Mouse (Mus musculus) cerebellum, adult 2 months (tissue): ENCODE measurements around the gene Ltbr. TPM values are rescaled to one million over a fixed set of nuclear protein-coding genes. Genes with fewer than 3 reads are reported as not detected.

Experiments
- DNase-seq, 2 experiments: peaks; one replicate each; pipeline ENCODE4 v3.0.0; 2021
- H3K27ac ChIP-seq: fragments of 200-500 bp; 2 replicates; pipeline ENCODE4 v1.5.1; 2012; ENCODE audit warnings: low read length, control low read depth, inconsistent platforms; ENCODE audit not compliant: insufficient read depth
- H3K27me3 ChIP-seq: fragments of 200-500 bp; 2 replicates; pipeline ENCODE4 v1.6.1; 2012; ENCODE audit warnings: inconsistent platforms, mild to moderate bottlenecking, low read length, moderate library complexity; ENCODE audit not compliant: control insufficient read depth, insufficient read depth
- H3K4me1 ChIP-seq: fragments of 200-500 bp; 2 replicates; pipeline ENCODE4 v1.6.1; 2011; ENCODE audit warnings: low read length; ENCODE audit not compliant: control insufficient read depth, insufficient read depth
- H3K4me3 ChIP-seq: fragments of 200-500 bp; replicated peaks from 2 replicates; pipeline ENCODE3; 2011; ENCODE audit warnings: mild to moderate bottlenecking, low read depth, low read length, control low read depth; ENCODE audit not compliant: insufficient read depth
- CTCF ChIP-seq: fragments of 200-500 bp; IDR thresholded peaks from 2 replicates; pipeline ENCODE4 v1.5.1; 2011; ENCODE audit warnings: low read depth, mild to moderate bottlenecking, control low read depth, low read length, moderate library complexity, borderline replicate concordance; ENCODE audit not compliant: insufficient read depth
- POLR2A ChIP-seq: fragments of 200-500 bp; IDR thresholded peaks from 2 replicates; pipeline ENCODE4 v1.6.1; 2011; ENCODE audit warnings: low read length, control low read depth, borderline replicate concordance; ENCODE audit not compliant: insufficient read depth
- WGBS: fragments of 180-500 bp; shearing (Covaris S2); methylation state at CpG from one replicate; pipeline ENCODE4 v1.1.7; 2018; 5-methylcytosine and 5-hydroxymethylcytosine counted together
- polyA plus RNA-seq: library from polyadenylated mRNA; depleted of rRNA; stranded (reverse); fragments of >200 nt; gene quantifications from 2 replicates; pipeline ENCODE4 v1.2.3, GENCODE M21; 2012

The Ltbr gene
- polyA plus RNA-seq, 1 experiment, result 12.5 TPM

- Histone ChIP-seq H3K4me3 (no peak overlapping the region), H3K4me1 (peaks cover 6% of the 10 kb centered on the region; the same call in 1 of the 2 replicates), H3K27me3 (no peaks in the 10 kb centered on the region; the same call in 1 of the 2 replicates), H3K27ac (no peak overlapping the region)
- no peak for DNase-seq
- WGBS, result 67% methylated on average over 6 of the region's 6 CpGs
- no peak for TF ChIP-seq POLR2A
Observed at GRCm38 (mm10) chr6:125325337-125325736, 11.7 kb upstream of the Ltbr start.

GRCm38 (mm10) chr6:125323547-125323946, 9.9 kb upstream of the Ltbr start:
- H3K4me3 ChIP-seq, result no peak overlapping the region
- TF ChIP-seq POLR2A, result no peak
- TF ChIP-seq CTCF, result no peak
- H3K27me3 ChIP-seq, result no peaks in the 10 kb centered on the region; the same call in 1 of the 2 replicates
- H3K4me1 ChIP-seq, result peaks cover 6% of the 10 kb centered on the region; the same call in 1 of the 2 replicates
- WGBS, result 73% methylated on average over 6 of the region's 6 CpGs
- DNase-seq, result no peak
- no peak overlapping the region for H3K27ac ChIP-seq

- H3K4me3 ChIP-seq, result no peak overlapping the region
- 73% methylated on average over 13 of the region's 13 CpGs for WGBS
- DNase-seq, result no peak
- no peak overlapping the region for H3K27ac ChIP-seq
- H3K4me1 ChIP-seq, result peaks cover 6% of the 10 kb centered on the region; the same call in 1 of the 2 replicates
- TF ChIP-seq CTCF (no peak), POLR2A (no peak)
- H3K27me3 ChIP-seq, result no peaks in the 10 kb centered on the region; the same call in 1 of the 2 replicates
Observed at GRCm38 (mm10) chr6:125322794-125323193, 9.1 kb upstream of the Ltbr start.

- no peak overlapping the region for H3K27ac ChIP-seq
- no peaks in the 10 kb centered on the region; the same call in 1 of the 2 replicates for H3K27me3 ChIP-seq
- H3K4me1 ChIP-seq, result peaks cover 6% of the 10 kb centered on the region; the same call in 1 of the 2 replicates
- no peak for DNase-seq
- WGBS, result 15% methylated on average over 26 of the region's 26 CpGs
- TF ChIP-seq CTCF, result no peak
- TF ChIP-seq POLR2A, result no peak
- no peak overlapping the region for H3K4me3 ChIP-seq
Observed at GRCm38 (mm10) chr6:125321114-125321855, 7.6 kb upstream of the Ltbr start.

GRCm38 (mm10) chr6:125320323-125320722, 6.6 kb upstream of the Ltbr start, which contains the start of gene Scnn1a:
Gene Scnn1a, plus strand, starts transcription at chr6:125320659.
- no peak within 1 kb of the TSS for H3K4me3 ChIP-seq
- 100% methylated on average over 1 of the region's 1 CpGs for WGBS
- H3K27me3 ChIP-seq, result no peaks in the 10 kb centered on the region; the same call in 1 of the 2 replicates
- no peak within 1 kb of the TSS for H3K27ac ChIP-seq
- TF ChIP-seq POLR2A, result no peak
- no peak for TF ChIP-seq CTCF
- peaks cover 6% of the 10 kb centered on the region; the same call in 1 of the 2 replicates for H3K4me1 ChIP-seq
- DNase-seq, result no peak

DNA sequence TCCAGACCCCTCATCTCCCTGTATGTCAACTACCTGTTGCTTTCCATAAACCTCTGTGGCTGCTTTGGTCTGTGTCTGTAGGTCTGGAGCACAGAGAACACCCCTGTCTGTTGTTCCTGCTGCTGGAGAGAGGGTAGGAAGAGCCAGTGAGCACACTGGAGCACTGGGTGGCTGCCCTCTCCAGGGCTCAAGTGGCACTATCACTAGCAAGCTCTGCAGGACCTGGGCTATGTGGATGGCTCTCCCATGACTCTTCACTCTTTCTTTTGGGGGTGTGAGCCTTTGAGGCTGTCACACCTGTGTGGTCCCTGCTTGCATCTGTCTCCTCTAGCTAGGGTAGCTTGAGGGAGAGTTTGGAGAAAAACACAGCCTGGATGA, 6.2 kb upstream of the Ltbr start:
- TF ChIP-seq POLR2A, result no peak
- no peak for TF ChIP-seq CTCF
- Histone ChIP-seq H3K27ac (no peak overlapping the region), H3K4me3 (no peak overlapping the region), H3K4me1 (peaks cover 6% of the 10 kb centered on the region; the same call in 1 of the 2 replicates), H3K27me3 (no peaks in the 10 kb centered on the region; the same call in 1 of the 2 replicates)
- no peak for DNase-seq

GRCm38 (mm10) chr6:125318981-125319918, 5.6 kb upstream of the Ltbr start:
- DNase-seq, result no peak
- H3K4me1 ChIP-seq, result peaks cover 6% of the 10 kb centered on the region; the same call in 1 of the 2 replicates
- no peak for TF ChIP-seq POLR2A
- TF ChIP-seq CTCF, result no peak
- H3K27me3 ChIP-seq, result no peaks in the 10 kb centered on the region; the same call in 1 of the 2 replicates
- H3K27ac ChIP-seq, result no peak overlapping the region
- WGBS, result 77% methylated on average over 15 of the region's 15 CpGs
- H3K4me3 ChIP-seq, result no peak overlapping the region
